Mouse (Mus musculus): ENCODE measurements at regions not wholly inside any gene's neighbourhood (a gene's known extent, or its start where the extent isn't known, plus 50 kb on each side); places are given as distances from the start of the nearest gene placed in this dataset.

- H3K4me2 ChIP-seq (ENCODE audit: low read depth, low read length): no peak overlapping the region
- 74% methylated on average over 5 of the region's 5 CpGs for WGBS (ENCODE audit: insufficient replicate concordance)
- no peak for ATAC-seq
- no peak for TF ChIP-seq CTCF (IDR thresholded peaks at IDR 0.05; ENCODE audit: low read depth)
- no peak for TF ChIP-seq EP300 (IDR thresholded peaks at IDR 0.05; ENCODE audit: low read depth)
- H3K27me3 ChIP-seq (ENCODE audit: insufficient read depth, low read length): no peaks in the 10 kb centered on the region
- no peaks in the 10 kb centered on the region for H3K4me1 ChIP-seq (ENCODE audit: insufficient read depth)
- H3K36me3 ChIP-seq (replicated peaks; ENCODE audit: insufficient read depth, low read length): no peaks in the 10 kb centered on the region
- H3K4me3 ChIP-seq (ENCODE audit: low read depth, low read length): no peak overlapping the region
- no peak for DNase-seq
- H3K9me3 ChIP-seq (ENCODE audit: low read length): no peaks in the 10 kb centered on the region
- no peak overlapping the region for H3K27ac ChIP-seq (ENCODE audit: low read depth)
- no peak overlapping the region for H3K9ac ChIP-seq (replicated peaks)
Observed at GRCm38 (mm10) chr1:128779586-128780158, 187.6 kb upstream of the Cxcr4 start.

DNA sequence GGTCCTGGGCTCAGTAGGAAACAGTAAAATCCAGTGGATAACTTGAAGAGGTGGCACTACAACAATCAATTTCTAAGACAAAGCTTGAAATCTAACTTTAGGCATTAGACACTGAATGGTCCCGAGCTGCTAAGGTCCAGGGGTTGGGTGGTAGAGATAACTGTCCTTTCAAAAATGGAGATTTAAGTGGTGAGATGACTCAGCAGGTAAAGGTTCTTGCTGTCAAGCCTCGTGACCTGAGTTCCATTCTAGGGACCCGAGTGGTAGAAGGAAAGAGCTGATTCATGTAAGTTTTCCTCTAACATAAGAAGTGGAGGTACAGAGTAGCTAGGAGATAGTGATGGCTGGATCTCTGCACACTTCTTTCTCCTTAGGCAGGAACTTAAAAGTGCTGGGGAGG is 180.3 kb upstream of the Cxcr4 start:
- Histone ChIP-seq H3K36me3 (replicated peaks; ENCODE audit: insufficient read depth, low read length) (no peaks in the 10 kb centered on the region), H3K4me2 (ENCODE audit: low read depth, low read length) (no peak overlapping the region), H3K9ac (replicated peaks) (no peak overlapping the region), H3K27me3 (ENCODE audit: insufficient read depth, low read length) (no peaks in the 10 kb centered on the region), H3K4me1 (ENCODE audit: insufficient read depth) (no peaks in the 10 kb centered on the region), H3K27ac (ENCODE audit: low read depth) (no peak overlapping the region), H3K9me3 (ENCODE audit: low read length) (no peaks in the 10 kb centered on the region), H3K4me3 (ENCODE audit: low read depth, low read length) (no peak overlapping the region)
- no peak for ATAC-seq
- TF ChIP-seq CTCF (IDR thresholded peaks at IDR 0.05; ENCODE audit: low read depth) (no peak), EP300 (IDR thresholded peaks at IDR 0.05; ENCODE audit: low read depth) (no peak)
- 50% methylated on average over 3 of the region's 3 CpGs for WGBS (ENCODE audit: insufficient replicate concordance)
- DNase-seq: no peak

- Histone ChIP-seq H3K36me3 (replicated peaks; ENCODE audit: insufficient read depth, low read length) (no peaks in the 10 kb centered on the region), H3K9ac (replicated peaks) (no peak overlapping the region), H3K27ac (ENCODE audit: low read depth) (no peak overlapping the region), H3K9me3 (ENCODE audit: low read length) (no peaks in the 10 kb centered on the region), H3K4me3 (ENCODE audit: low read depth, low read length) (no peak overlapping the region), H3K4me1 (ENCODE audit: insufficient read depth) (peaks cover 3% of the 10 kb centered on the region), H3K4me2 (ENCODE audit: low read depth, low read length) (no peak overlapping the region), H3K27me3 (ENCODE audit: insufficient read depth, low read length) (no peaks in the 10 kb centered on the region)
- TF ChIP-seq CTCF (IDR thresholded peaks at IDR 0.05; ENCODE audit: low read depth) (no peak), EP300 (IDR thresholded peaks at IDR 0.05; ENCODE audit: low read depth) (no peak)
- no peak for DNase-seq
- 85% methylated on average over 5 of the region's 5 CpGs for WGBS (ENCODE audit: insufficient replicate concordance)
- no peak for ATAC-seq
Observed at GRCm38 (mm10) chr1:128770786-128771185, 178.7 kb upstream of the Cxcr4 start.

- Histone ChIP-seq H3K4me1 (ENCODE audit: insufficient read depth) (peaks cover 3% of the 10 kb centered on the region), H3K4me3 (ENCODE audit: low read depth, low read length) (no peak overlapping the region), H3K27ac (ENCODE audit: low read depth) (no peak overlapping the region), H3K9me3 (ENCODE audit: low read length) (no peaks in the 10 kb centered on the region), H3K36me3 (replicated peaks; ENCODE audit: insufficient read depth, low read length) (no peaks in the 10 kb centered on the region), H3K4me2 (ENCODE audit: low read depth, low read length) (no peak overlapping the region), H3K27me3 (ENCODE audit: insufficient read depth, low read length) (no peaks in the 10 kb centered on the region), H3K9ac (replicated peaks) (no peak overlapping the region)
- DNase-seq (no peak), ATAC-seq (no peak)
- TF ChIP-seq CTCF (IDR thresholded peaks at IDR 0.05; ENCODE audit: low read depth) (no peak), EP300 (IDR thresholded peaks at IDR 0.05; ENCODE audit: low read depth) (no peak)
- WGBS (ENCODE audit: insufficient replicate concordance): 65% methylated on average over 6 of the region's 6 CpGs
Observed at GRCm38 (mm10) chr1:128767991-128768390, 175.9 kb upstream of the Cxcr4 start.

DNA sequence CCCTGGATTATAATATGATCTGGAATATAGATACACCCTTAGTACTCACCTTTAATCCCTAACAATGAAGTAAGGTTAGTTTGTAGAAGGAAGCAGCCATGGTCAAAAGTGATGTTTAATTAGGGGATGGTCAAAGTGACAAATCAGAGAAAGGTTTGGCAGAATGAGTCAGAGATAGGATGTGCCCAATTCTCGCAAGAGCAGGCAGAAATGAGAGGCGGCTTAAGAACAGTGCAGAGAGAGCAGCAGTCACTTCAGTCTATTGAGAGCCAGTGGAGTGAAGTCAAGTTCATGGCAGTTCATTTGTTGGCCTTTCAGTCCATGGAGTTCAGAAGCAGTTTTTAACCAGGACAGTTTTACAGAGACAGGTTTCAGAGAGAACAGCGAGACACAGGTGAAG is 175.3 kb upstream of the Cxcr4 start:
- Histone ChIP-seq H3K27me3 (ENCODE audit: insufficient read depth, low read length) (no peaks in the 10 kb centered on the region), H3K9ac (replicated peaks) (no peak overlapping the region), H3K9me3 (ENCODE audit: low read length) (no peaks in the 10 kb centered on the region), H3K27ac (ENCODE audit: low read depth) (no peak overlapping the region), H3K36me3 (replicated peaks; ENCODE audit: insufficient read depth, low read length) (no peaks in the 10 kb centered on the region), H3K4me1 (ENCODE audit: insufficient read depth) (peaks cover 3% of the 10 kb centered on the region), H3K4me2 (ENCODE audit: low read depth, low read length) (no peak overlapping the region), H3K4me3 (ENCODE audit: low read depth, low read length) (no peak overlapping the region)
- 68% methylated on average over 3 of the region's 3 CpGs for WGBS (ENCODE audit: insufficient replicate concordance)
- DNase-seq (no peak), ATAC-seq (no peak)
- no peak for TF ChIP-seq EP300 (IDR thresholded peaks at IDR 0.05; ENCODE audit: low read depth)
- no peak for TF ChIP-seq CTCF (IDR thresholded peaks at IDR 0.05; ENCODE audit: low read depth)

GRCm38 (mm10) chr1:128766894-128767268 is 174.8 kb upstream of the Cxcr4 start:
- WGBS (ENCODE audit: insufficient replicate concordance): 49% methylated on average over 7 of the region's 7 CpGs
- ATAC-seq (no peak), DNase-seq (no peak)
- Histone ChIP-seq H3K9ac (replicated peaks) (no peak overlapping the region), H3K9me3 (ENCODE audit: low read length) (no peaks in the 10 kb centered on the region), H3K4me2 (ENCODE audit: low read depth, low read length) (peak overlapping the region; percentile 40), H3K36me3 (replicated peaks; ENCODE audit: insufficient read depth, low read length) (no peaks in the 10 kb centered on the region), H3K4me1 (ENCODE audit: insufficient read depth) (peaks cover 3% of the 10 kb centered on the region), H3K27ac (ENCODE audit: low read depth) (no peak overlapping the region), H3K27me3 (ENCODE audit: insufficient read depth, low read length) (no peaks in the 10 kb centered on the region), H3K4me3 (ENCODE audit: low read depth, low read length) (no peak overlapping the region)
- no peak for TF ChIP-seq EP300 (IDR thresholded peaks at IDR 0.05; ENCODE audit: low read depth)
